Mouse (Mus musculus): ENCODE measurements around the gene Pkd1l3. TPM values are rescaled to one million over a fixed set of nuclear protein-coding genes. Genes with fewer than 3 reads are reported as not detected.

The Pkd1l3 gene
- total RNA-seq, 2 experiments from 2014 or later, result 0.47 to 1.4 TPM

- no peak for DNase-seq (ENCODE audit: low spot score in 2 of 2)
- intact Hi-C loops (cut with DNase I), result no loop called here
Observed at GRCm38 (mm10) chr8:109609153-109609502, 5.2 kb upstream of the Pkd1l3 start.

GRCm38 (mm10) chr8:109615569-109615968, 1.3 kb downstream of the Pkd1l3 start:
- DNase-seq (ENCODE audit: low spot score in 2 of 2), result no peak
- intact Hi-C loops (cut with DNase I), result no loop called here

- intact Hi-C loops (cut with DNase I), result no loop called here
- DNase-seq (ENCODE audit: low spot score in 2 of 2), result peak in 1 of 2 experiments; percentile 36
Observed at GRCm38 (mm10) chr8:109628638-109629037, 14.3 kb downstream of the Pkd1l3 start.

GRCm38 (mm10) chr8:109632498-109632897, 18.2 kb downstream of the Pkd1l3 start:
- intact Hi-C loops (cut with DNase I), result no loop called here
- DNase-seq (ENCODE audit: low spot score in 2 of 2), result no peak

- DNase-seq (ENCODE audit: low spot score in 2 of 2), result no peak
- intact Hi-C loops (cut with DNase I), result no loop called here
Observed at GRCm38 (mm10) chr8:109635146-109635545, 20.8 kb downstream of the Pkd1l3 start.

GRCm38 (mm10) chr8:109638851-109639250, 24.5 kb downstream of the Pkd1l3 start:
- intact Hi-C loops (cut with DNase I), result no loop called here
- DNase-seq (ENCODE audit: low spot score in 2 of 2), result no peak

- intact Hi-C loops (cut with DNase I), result no loop called here
- DNase-seq (ENCODE audit: low spot score in 2 of 2), result no peak
Observed at GRCm38 (mm10) chr8:109640410-109640809, 26.1 kb downstream of the Pkd1l3 start.

GRCm38 (mm10) chr8:109641236-109641635, 26.9 kb downstream of the Pkd1l3 start:
- DNase-seq (ENCODE audit: low spot score in 2 of 2), result no peak
- intact Hi-C loops (cut with DNase I), result no loop called here

- intact Hi-C loops (cut with DNase I), result no loop called here
- peak; percentile 15 to 28 for DNase-seq (ENCODE audit: low spot score in 2 of 2)
Observed at GRCm38 (mm10) chr8:109647331-109647730, 33.0 kb downstream of the Pkd1l3 start.

- DNase-seq (ENCODE audit: low spot score in 2 of 2), result no peak
- intact Hi-C loops (cut with DNase I), result no loop called here
Observed at GRCm38 (mm10) chr8:109648469-109648868, 34.2 kb downstream of the Pkd1l3 start.

- intact Hi-C loops (cut with DNase I), result no loop called here
- no peak for DNase-seq (ENCODE audit: low spot score in 2 of 2)
Observed at GRCm38 (mm10) chr8:109650801-109651200, 36.5 kb downstream of the Pkd1l3 start.

- intact Hi-C loops (cut with DNase I), result no loop called here
- peak in 1 of 2 experiments; percentile 66 for DNase-seq (ENCODE audit: low spot score in 2 of 2)
Observed at GRCm38 (mm10) chr8:109656860-109657259, 42.5 kb downstream of the Pkd1l3 start.

GRCm38 (mm10) chr8:109662328-109662727, 48.0 kb downstream of the Pkd1l3 start:
- DNase-seq (ENCODE audit: low spot score in 2 of 2), result no peak
- intact Hi-C loops (cut with DNase I), result no loop called here

GRCm38 (mm10) chr8:109666616-109667015, 52.3 kb downstream of the Pkd1l3 start:
- no peak for DNase-seq (ENCODE audit: low spot score in 2 of 2)
- intact Hi-C loops (cut with DNase I), result no loop called here

- no peak for DNase-seq (ENCODE audit: low spot score in 2 of 2)
- intact Hi-C loops (cut with DNase I), result no loop called here
Observed at GRCm38 (mm10) chr8:109672656-109673055, 58.3 kb downstream of the Pkd1l3 start.

GRCm38 (mm10) chr8:109673596-109673995, 59.3 kb downstream of the Pkd1l3 start:
- DNase-seq (ENCODE audit: low spot score in 2 of 2), result no peak
- intact Hi-C loops (cut with DNase I), result no loop called here

GRCm38 (mm10) chr8:109675896-109676643, 61.8 kb downstream of the Pkd1l3 start:
- peak; percentile 28 to 62 for DNase-seq (ENCODE audit: low spot score in 2 of 2)

GRCm38 (mm10) chr8:109681535-109681934, 67.2 kb downstream of the Pkd1l3 start:
- DNase-seq (ENCODE audit: low spot score in 2 of 2), result no peak
- intact Hi-C loops (cut with DNase I), result no loop called here

More at GRCm38 (mm10) chr8:109675896-109676643, 61.8 kb downstream of the Pkd1l3 start:
- intact Hi-C loops (cut with DNase I), result no loop called here

- intact Hi-C loops (cut with DNase I), result no loop called here
- no peak for DNase-seq (ENCODE audit: low spot score in 2 of 2)
Observed at GRCm38 (mm10) chr8:109682120-109682519, 67.8 kb downstream of the Pkd1l3 start.

GRCm38 (mm10) chr8:109687248-109687647, 72.9 kb downstream of the Pkd1l3 start:
- intact Hi-C loops (cut with DNase I), result no loop called here
- no peak for DNase-seq (ENCODE audit: low spot score in 2 of 2)

GRCm38 (mm10) chr8:109691769-109692168, 77.5 kb downstream of the Pkd1l3 start:
- intact Hi-C loops (cut with DNase I), result no loop called here
- DNase-seq (ENCODE audit: low spot score in 2 of 2), result no peak

All from left cerebral cortex, postnatal 14 days (tissue).